Mouse (Mus musculus) olfactory bulb, adult 2 months (tissue): ENCODE data around the gene Clec2l.

ENCODE experiments used
- CTCF ChIP-seq: fragments of 200-500 bp; IDR thresholded peaks from 2 replicates; pipeline ENCODE4 v1.5.1; 2012; ENCODE audit warnings: low read depth, mild to moderate bottlenecking, low read length, moderate library complexity; ENCODE audit not compliant: insufficient read depth
- POLR2A ChIP-seq: fragments of 200-500 bp; IDR thresholded peaks from 2 replicates; pipeline ENCODE4 v1.6.1; 2012; ENCODE audit warnings: mild to moderate bottlenecking, low read depth, low read length, moderate library complexity; ENCODE audit not compliant: insufficient read depth

DNA sequence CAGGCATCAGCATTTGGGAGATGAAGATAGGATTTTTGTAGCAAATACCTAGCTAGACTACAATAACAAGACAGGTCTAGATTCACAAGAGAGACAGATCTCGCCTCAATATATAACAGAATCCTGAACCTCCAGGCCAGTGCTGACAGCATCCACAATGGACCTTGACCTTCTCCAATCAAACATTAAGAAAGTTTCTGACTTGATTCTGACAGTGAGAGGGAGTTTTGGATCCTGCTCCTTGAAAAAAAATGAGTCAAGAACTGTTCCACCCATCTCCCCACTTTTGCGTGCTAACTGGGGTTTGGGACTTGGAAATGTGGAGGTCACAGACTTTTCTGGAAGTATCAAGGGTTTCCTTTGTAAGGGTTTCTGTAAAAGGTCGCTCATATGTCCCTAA, 62.6 kb downstream of the Clec2l start:
- no peak for TF ChIP-seq CTCF
- TF ChIP-seq POLR2A, result no peak
